Mouse (Mus musculus) C2C12 (cell line): ENCODE measurements at regions not wholly inside any gene's neighbourhood (a gene's known extent, or its start where the extent isn't known, plus 50 kb on each side); places are given as distances from the start of the nearest gene placed in this dataset.

ENCODE experiments used
- H3K27me3 ChIP-seq: one replicate; pipeline ENCODE4 v1.6.1; 2011; ENCODE audit not compliant: control insufficient read depth, insufficient read depth, insufficient read length
- H3K36me3 ChIP-seq: one replicate; pipeline ENCODE4 v1.6.1; 2011; ENCODE audit not compliant: control insufficient read depth, insufficient read depth
- H3K4me3 ChIP-seq: one replicate; pipeline ENCODE4 v1.5.1; 2011; ENCODE audit warnings: mild to moderate bottlenecking, control low read depth; ENCODE audit not compliant: poor library complexity, insufficient read depth, severe bottlenecking
- H3K79me2 ChIP-seq: one replicate; pipeline ENCODE4 v1.6.1; 2011; ENCODE audit not compliant: control insufficient read depth, insufficient read depth
- H3K79me3 ChIP-seq: one replicate; pipeline ENCODE4 v1.6.1; 2011; ENCODE audit warnings: low read depth, control low read depth
- H3ac ChIP-seq: one replicate; pipeline ENCODE3; 2011; ENCODE audit warnings: low read depth; ENCODE audit not compliant: control insufficient read depth, insufficient read length
- CEBPB ChIP-seq: IDR thresholded peaks from one replicate; pipeline ENCODE4 v1.6.1; 2011; ENCODE audit warnings: low read depth, mild to moderate bottlenecking, control low read depth, moderate library complexity
- CTCF ChIP-seq: IDR thresholded peaks from one replicate; pipeline ENCODE4 v1.5.1; 2011; ENCODE audit not compliant: control insufficient read depth, insufficient read depth, insufficient read length
- FOSL1 ChIP-seq: IDR thresholded peaks from one replicate; pipeline ENCODE4 v1.8.0; 2011; ENCODE audit warnings: mild to moderate bottlenecking, low read length; ENCODE audit not compliant: poor library complexity, insufficient read depth, severe bottlenecking
- MAX ChIP-seq: IDR thresholded peaks from one replicate; pipeline ENCODE4 v1.6.1; 2011; ENCODE audit warnings: mild to moderate bottlenecking, control low read depth
- MYOD1 ChIP-seq: IDR thresholded peaks from one replicate; pipeline ENCODE4 v1.6.1; 2011; ENCODE audit warnings: low read depth; ENCODE audit not compliant: control insufficient read depth, insufficient read length
- MYOG ChIP-seq: IDR thresholded peaks from one replicate; pipeline ENCODE4 v1.6.1; 2011; ENCODE audit not compliant: control insufficient read depth, insufficient read length; ENCODE audit errors: extremely low read depth
- USF1 ChIP-seq: IDR thresholded peaks from one replicate; pipeline ENCODE4 v1.6.1; 2011; ENCODE audit warnings: low read depth, mild to moderate bottlenecking, control low read depth, moderate library complexity

DNA sequence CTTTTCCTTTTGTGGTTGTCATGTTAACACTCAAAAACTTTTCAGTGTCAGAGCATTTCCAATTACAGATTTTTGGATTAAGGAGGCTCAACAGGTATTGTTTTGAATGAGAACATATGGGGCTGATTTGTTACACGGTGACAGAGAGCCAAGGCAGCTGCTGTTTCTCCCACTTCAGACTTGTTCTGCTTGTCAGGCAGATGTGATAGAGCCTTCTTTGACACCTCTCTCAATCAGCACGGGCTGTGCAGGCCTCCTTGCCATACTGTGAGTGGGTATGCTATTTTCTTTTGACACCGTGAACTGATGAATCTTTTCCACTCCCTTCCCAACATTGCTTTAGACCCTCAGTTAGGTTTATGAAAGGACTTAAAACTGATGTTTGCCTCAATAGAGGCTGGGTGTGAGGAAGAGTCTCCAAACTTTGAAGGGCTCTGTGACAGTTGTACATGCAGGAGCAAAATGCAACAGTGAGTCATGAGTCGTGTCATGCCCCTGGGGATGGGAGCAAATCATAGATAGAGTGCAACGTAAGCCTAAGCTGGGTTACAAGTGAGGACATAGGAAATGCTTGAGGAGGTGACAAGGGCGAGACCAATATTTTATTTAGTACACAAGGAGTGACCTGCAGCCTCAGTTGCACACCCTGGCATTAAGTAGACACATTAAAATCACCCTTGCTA is 317.4 kb downstream of the Ccser2 start:
- H3K27me3 ChIP-seq, result no peaks in the 10 kb centered on the region
- H3K4me3 ChIP-seq, result no peak overlapping the region
- H3K36me3 ChIP-seq, result no peaks in the 10 kb centered on the region
- TF ChIP-seq MYOD1 (no peak), MYOG (no peak), MAX (no peak), CEBPB (no peak), USF1 (no peak), FOSL1 (no peak), CTCF (no peak)
- H3ac ChIP-seq, result no peak overlapping the region
- no peaks in the 10 kb centered on the region for H3K79me3 ChIP-seq
- no peaks in the 10 kb centered on the region for H3K79me2 ChIP-seq

DNA sequence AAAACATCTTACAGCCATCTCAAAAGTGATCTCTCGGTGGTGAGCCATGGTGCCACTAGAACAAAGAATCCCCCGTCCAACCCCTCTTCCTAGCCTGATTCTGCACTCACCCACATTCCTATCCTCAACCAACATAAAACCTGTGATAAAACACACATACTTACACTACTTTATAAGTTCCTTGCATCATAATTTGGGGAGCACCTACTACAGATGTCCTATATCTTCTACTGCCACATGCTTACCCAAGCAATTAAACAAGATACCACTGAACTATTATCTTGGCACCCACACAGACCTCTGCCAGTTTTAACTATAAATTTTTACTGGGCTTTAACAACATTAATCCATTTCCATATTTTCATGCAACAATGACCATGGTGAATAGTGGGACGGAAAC is 321.9 kb downstream of the Ccser2 start:
- no peaks in the 10 kb centered on the region for H3K27me3 ChIP-seq
- no peak overlapping the region for H3ac ChIP-seq
- no peaks in the 10 kb centered on the region for H3K79me2 ChIP-seq
- no peaks in the 10 kb centered on the region for H3K79me3 ChIP-seq
- no peak for TF ChIP-seq CEBPB
- no peak for TF ChIP-seq CTCF
- no peak for TF ChIP-seq MYOG
- TF ChIP-seq USF1, result no peak
- TF ChIP-seq MAX, result no peak
- TF ChIP-seq FOSL1, result no peak
- TF ChIP-seq MYOD1, result no peak
- H3K36me3 ChIP-seq, result no peaks in the 10 kb centered on the region
- H3K4me3 ChIP-seq, result no peak overlapping the region

DNA sequence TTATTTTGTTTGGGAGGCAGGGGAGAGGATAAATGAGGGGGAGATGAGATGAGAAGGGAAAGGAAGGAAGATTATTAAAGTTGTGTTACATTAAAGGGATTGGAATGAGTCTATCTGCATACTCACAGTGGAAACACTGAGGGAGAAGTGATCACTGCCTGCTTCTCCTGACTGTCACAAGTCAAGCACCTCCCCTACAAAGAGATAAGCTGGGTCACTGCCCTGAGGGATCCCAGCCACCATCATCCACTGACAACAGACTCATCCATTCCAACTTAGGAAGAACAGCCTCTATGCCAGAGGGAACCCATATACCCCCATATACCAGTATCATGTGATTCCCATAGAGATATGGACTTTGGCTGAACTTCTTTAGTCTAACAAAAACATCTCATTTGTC is 322.3 kb downstream of the Ccser2 start:
- Histone ChIP-seq H3ac (no peak overlapping the region), H3K27me3 (no peaks in the 10 kb centered on the region), H3K79me2 (no peaks in the 10 kb centered on the region), H3K4me3 (no peak overlapping the region), H3K36me3 (no peaks in the 10 kb centered on the region), H3K79me3 (no peaks in the 10 kb centered on the region)
- no peak for TF ChIP-seq CTCF
- TF ChIP-seq USF1, result no peak
- TF ChIP-seq MYOG, result no peak
- TF ChIP-seq MAX, result no peak
- TF ChIP-seq CEBPB, result no peak
- no peak for TF ChIP-seq FOSL1
- TF ChIP-seq MYOD1, result no peak

DNA sequence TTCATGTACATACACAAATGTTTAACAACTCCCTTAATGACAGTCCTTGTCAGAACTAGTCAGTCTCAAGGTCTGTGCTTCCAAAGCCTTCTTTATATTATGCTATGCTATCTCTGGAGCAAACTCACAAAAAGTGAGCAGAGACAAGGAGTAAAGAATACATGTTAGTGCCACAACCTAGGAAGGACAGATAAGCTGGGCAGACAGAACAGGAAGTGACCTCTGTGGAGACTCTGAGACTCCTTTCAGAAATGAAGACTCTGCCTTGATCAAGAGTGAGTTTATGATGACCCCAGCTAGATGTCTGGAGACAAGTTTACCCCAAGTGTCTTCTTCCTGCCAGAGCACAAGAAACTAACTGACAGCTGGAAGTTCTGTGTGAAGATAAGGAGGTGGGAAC is 343.8 kb downstream of the Ccser2 start:
- Histone ChIP-seq H3K79me2 (no peaks in the 10 kb centered on the region), H3K36me3 (no peaks in the 10 kb centered on the region), H3ac (no peak overlapping the region), H3K27me3 (no peaks in the 10 kb centered on the region), H3K79me3 (no peaks in the 10 kb centered on the region), H3K4me3 (no peak overlapping the region)
- no peak for TF ChIP-seq CEBPB
- TF ChIP-seq MYOG, result no peak

DNA sequence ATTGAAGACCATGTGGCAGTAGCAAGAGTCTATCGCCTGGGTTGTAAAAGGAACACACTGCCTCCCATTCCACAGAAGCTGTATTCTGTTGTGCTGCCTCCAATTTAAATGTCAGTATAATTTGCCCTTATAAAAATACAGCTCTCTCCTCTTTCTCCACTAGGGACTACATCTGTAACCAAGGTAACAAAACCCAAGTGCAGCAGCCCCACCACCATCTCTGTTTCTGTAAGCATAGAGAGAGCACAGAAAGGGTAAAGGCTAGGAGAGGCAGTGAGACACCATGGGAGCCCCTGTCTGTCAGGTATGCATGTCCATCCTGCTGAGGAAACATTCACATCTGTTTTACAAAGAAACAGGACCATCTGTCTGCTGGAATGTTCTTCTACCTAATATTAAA is 344.4 kb downstream of the Ccser2 start:
- no peaks in the 10 kb centered on the region for H3K79me3 ChIP-seq
- TF ChIP-seq MYOG, result no peak
- TF ChIP-seq FOSL1, result no peak
- TF ChIP-seq USF1, result no peak
- no peak for TF ChIP-seq MYOD1
- TF ChIP-seq MAX, result no peak
- TF ChIP-seq CEBPB, result no peak
- TF ChIP-seq CTCF, result no peak
- H3K36me3 ChIP-seq, result no peaks in the 10 kb centered on the region
- no peaks in the 10 kb centered on the region for H3K79me2 ChIP-seq
- no peaks in the 10 kb centered on the region for H3K27me3 ChIP-seq
- H3ac ChIP-seq, result no peak overlapping the region
- no peak overlapping the region for H3K4me3 ChIP-seq

DNA sequence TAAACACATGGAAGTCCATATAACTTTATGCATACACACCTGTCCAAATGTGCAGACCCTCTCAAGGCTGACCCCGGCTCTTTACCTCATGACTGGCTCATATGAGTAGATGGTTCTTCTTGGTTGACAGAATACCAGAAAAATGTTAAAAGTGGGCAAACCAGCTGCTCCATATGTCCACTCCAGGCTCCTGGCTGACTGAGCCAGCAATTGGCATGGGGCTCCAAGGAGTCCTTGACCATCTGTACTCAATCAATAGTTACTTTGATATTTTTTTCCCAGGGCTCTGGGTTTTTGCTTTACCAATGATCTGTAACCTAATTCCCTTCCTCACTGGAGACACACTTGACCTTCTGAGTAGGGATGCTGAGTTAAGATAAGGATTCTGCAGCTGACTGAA is 345.5 kb downstream of the Ccser2 start:
- no peaks in the 10 kb centered on the region for H3K36me3 ChIP-seq
- no peaks in the 10 kb centered on the region for H3K79me2 ChIP-seq
- no peak overlapping the region for H3K4me3 ChIP-seq
- no peaks in the 10 kb centered on the region for H3K79me3 ChIP-seq
- no peak overlapping the region for H3ac ChIP-seq
- TF ChIP-seq USF1, result no peak
- no peak for TF ChIP-seq FOSL1
- no peak for TF ChIP-seq CEBPB
- no peak for TF ChIP-seq MYOG
- TF ChIP-seq MAX, result no peak
- TF ChIP-seq MYOD1, result no peak
- TF ChIP-seq CTCF, result no peak
- H3K27me3 ChIP-seq, result no peaks in the 10 kb centered on the region
